Mouse (Mus musculus) midbrain, embryonic 11.5 days (tissue): Measurements from ENCODE around the gene Dnajc6. TPM values are rescaled to one million over a fixed set of nuclear protein-coding genes. Genes with fewer than 3 reads are reported as not detected.

Experiments used
- ATAC-seq: fragments of 200-750 bp; cut with Nextera tagmentation; 2 replicates; pipeline ENCODE4 v1.8.0; 2017; ENCODE audit warnings: moderate TSS enrichment, moderate library complexity; ENCODE audit not compliant: low FRiP score
- DNase-seq: peaks from one replicate; pipeline ENCODE4 v3.0.0; 2015; ENCODE audit warnings: low spot score; ENCODE audit errors: missing footprints
- H3K27ac ChIP-seq: fragments of 300-500 bp; sonication (generic); 2 replicates; pipeline ENCODE4 v1.5.1; 2014; ENCODE audit warnings: low read depth, low read length
- H3K27me3 ChIP-seq: fragments of 300-500 bp; sonication (generic); 2 replicates; pipeline ENCODE4 v1.6.1; 2014; ENCODE audit warnings: mild to moderate bottlenecking, low read length, moderate library complexity, mixed read lengths; ENCODE audit not compliant: control insufficient read depth, insufficient read depth
- H3K36me3 ChIP-seq: fragments of 300-500 bp; sonication (generic); 2 replicates; pipeline ENCODE4 v1.6.1; 2014; ENCODE audit warnings: mild to moderate bottlenecking, low read length, moderate library complexity, mixed read lengths; ENCODE audit not compliant: control insufficient read depth, insufficient read depth
- H3K4me1 ChIP-seq: fragments of 300-500 bp; sonication (generic); 2 replicates; pipeline ENCODE4 v1.6.1; 2014; ENCODE audit warnings: low read length; ENCODE audit not compliant: control insufficient read depth, insufficient read depth
- H3K4me2 ChIP-seq: fragments of 300-500 bp; sonication (generic); 2 replicates; pipeline ENCODE4 v1.6.1; 2014; ENCODE audit warnings: mild to moderate bottlenecking, moderate library complexity
- H3K4me3 ChIP-seq: fragments of 300-500 bp; sonication (generic); 2 replicates; pipeline ENCODE4 v1.5.1; 2014; ENCODE audit warnings: low read depth, low read length
- H3K9ac ChIP-seq: fragments of 300-500 bp; sonication (generic); 2 replicates; pipeline ENCODE4 v1.6.1; 2014; ENCODE audit warnings: low read length
- H3K9me3 ChIP-seq: fragments of 300-500 bp; sonication (generic); 2 replicates; pipeline ENCODE4 v1.6.1; 2016; ENCODE audit warnings: low read length; ENCODE audit not compliant: control insufficient read depth
- WGBS: fragments of 180-500 bp; shearing (Covaris S2); extraction: QIAGEN DNeasy Blood & Tissue Kit; methylation state at CpG from one replicate; pipeline ENCODE4 v1.1.7; 2014; 5-methylcytosine and 5-hydroxymethylcytosine counted together
- polyA plus RNA-seq: library from polyadenylated mRNA; unstranded; fragments of >200 nt; fragmentation: Nextera tagmentation; extraction: Ambion mirVana; gene quantifications from 2 replicates; pipeline ENCODE4 v1.2.1, GENCODE M21; 2014

The Dnajc6 gene
- polyA plus RNA-seq, 1 experiment from 2014 or later: 4.3 TPM

DNA sequence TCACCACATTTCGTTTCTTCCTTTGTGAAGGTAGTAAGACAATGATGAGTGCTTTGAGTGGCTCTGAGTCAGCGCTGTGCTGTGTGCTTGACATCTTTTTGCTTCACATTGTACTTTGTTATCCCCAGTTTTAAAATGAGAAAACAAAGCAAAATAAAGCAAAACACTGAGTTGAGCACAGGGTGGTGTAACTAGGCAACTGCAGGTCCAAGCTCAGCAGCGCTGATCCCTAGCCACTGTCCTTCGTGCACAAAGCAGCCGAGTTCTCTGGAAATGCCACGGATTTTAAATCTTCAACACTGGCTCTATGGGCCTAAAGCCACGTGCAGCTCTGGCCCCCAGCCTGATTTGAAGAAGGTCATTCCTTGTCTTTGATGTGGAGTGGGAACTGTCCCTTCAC lies 72.6 kb downstream of the Dnajc6 start:
- no peak overlapping the region for H3K4me2 ChIP-seq
- H3K27ac ChIP-seq: no peak overlapping the region
- DNase-seq (no peak), ATAC-seq (no peak)
- H3K4me1 ChIP-seq: no peaks in the 10 kb centered on the region; the same call in 1 of the 2 replicates
- H3K27me3 ChIP-seq: no peaks in the 10 kb centered on the region
- 54% methylated on average over 7 of the region's 7 CpGs for WGBS
- no peak overlapping the region for H3K4me3 ChIP-seq
- no peaks in the 10 kb centered on the region for H3K36me3 ChIP-seq
- H3K9ac ChIP-seq: no peak overlapping the region
- no peaks in the 10 kb centered on the region for H3K9me3 ChIP-seq

DNA sequence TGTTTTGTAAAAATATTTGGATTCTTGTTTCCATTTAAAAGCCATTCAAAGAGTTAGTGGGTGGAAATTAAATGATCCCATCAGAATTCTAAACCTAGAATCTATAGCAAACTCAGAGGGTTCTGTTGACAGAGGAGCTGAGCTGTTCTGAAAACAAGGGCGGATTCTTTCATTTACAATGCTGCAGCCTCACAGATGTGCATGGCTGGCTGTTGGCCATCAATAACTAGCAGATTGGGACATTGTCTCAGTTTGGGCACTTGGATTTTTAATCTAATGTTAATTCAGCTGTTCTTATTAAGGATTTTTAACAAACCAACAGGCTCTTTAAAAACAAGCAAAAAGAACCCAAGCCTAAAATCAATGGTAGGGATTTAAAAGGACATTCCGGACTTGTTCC lies 75.7 kb downstream of the Dnajc6 start:
- Histone ChIP-seq H3K9me3 (no peaks in the 10 kb centered on the region), H3K27me3 (no peaks in the 10 kb centered on the region), H3K36me3 (no peaks in the 10 kb centered on the region), H3K9ac (no peak overlapping the region), H3K4me1 (no peaks in the 10 kb centered on the region; the same call in 1 of the 2 replicates), H3K4me3 (no peak overlapping the region), H3K4me2 (no peak overlapping the region), H3K27ac (no peak overlapping the region)
- WGBS: 60% methylated on average over 2 of the region's 2 CpGs
- DNase-seq (peak; percentile 44), ATAC-seq (no peak)

DNA sequence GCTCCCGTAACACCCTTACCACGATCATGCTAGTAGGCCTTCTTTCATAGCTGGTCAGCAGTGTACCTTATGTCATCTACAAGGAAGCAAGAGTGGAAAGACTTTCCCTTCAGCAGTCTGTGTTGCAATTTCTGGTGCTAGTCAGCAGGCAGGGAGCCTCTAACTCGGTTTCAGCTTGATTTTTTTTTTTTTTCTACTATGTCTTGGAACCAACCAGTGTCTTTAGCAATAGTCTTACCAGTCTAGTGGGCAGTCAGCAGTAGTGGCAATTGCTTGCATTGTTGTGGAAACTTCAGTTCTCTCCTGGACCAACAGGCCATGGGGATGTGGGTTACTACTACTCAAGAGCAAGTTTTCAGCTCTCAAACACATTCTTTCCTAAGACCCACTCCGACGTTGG lies 78.9 kb downstream of the Dnajc6 start:
- H3K27ac ChIP-seq: no peak overlapping the region
- no peaks in the 10 kb centered on the region for H3K4me1 ChIP-seq
- no peak overlapping the region for H3K4me3 ChIP-seq
- no peaks in the 10 kb centered on the region for H3K9me3 ChIP-seq
- H3K4me2 ChIP-seq: no peak overlapping the region
- 78% methylated on average over 5 of the region's 5 CpGs for WGBS
- DNase-seq (no peak), ATAC-seq (no peak)
- no peaks in the 10 kb centered on the region for H3K36me3 ChIP-seq
- no peak overlapping the region for H3K9ac ChIP-seq
- no peaks in the 10 kb centered on the region for H3K27me3 ChIP-seq

DNA sequence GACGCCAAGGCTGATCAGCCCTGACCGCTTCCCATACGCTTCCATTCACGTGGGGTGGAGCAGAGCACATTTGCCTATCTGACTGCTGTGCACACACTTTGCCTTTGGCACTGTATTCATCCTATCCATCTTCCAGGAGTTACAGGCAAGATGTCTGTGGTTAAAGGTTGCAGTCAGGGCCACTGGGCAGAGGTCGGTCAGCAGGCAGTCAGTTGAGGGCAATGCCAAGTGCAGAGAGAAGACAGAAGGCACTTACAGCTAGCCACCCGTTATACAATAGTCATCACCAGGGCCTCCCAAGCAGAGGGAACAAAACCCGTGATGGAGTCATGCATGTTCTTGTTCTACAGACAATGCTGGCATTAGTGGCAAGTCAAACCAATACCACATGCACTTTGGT lies 82.3 kb downstream of the Dnajc6 start:
- DNase-seq: no peak

DNA sequence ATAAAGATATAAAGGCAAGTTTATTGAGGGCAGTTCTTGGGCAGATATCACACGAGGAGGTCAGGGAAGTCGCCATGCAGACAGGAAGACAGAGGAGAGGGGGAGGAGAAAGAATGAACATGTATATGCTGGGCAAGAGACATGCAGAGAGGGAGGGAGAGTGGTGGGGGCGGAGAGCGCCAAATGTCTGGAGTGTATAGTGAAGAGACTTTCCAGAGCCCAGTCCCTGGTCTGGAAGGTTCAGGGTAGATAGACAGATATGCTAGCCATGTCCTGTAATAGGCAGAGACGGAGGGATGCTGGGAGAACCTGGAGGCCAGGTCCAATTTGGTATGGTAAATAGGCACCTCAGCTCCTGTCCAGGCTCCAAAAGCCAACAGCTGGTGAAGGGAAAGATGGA lies 83.1 kb downstream of the Dnajc6 start:
- Histone ChIP-seq H3K9ac (no peak overlapping the region), H3K4me1 (no peaks in the 10 kb centered on the region), H3K27me3 (no peaks in the 10 kb centered on the region), H3K9me3 (no peaks in the 10 kb centered on the region), H3K27ac (no peak overlapping the region), H3K4me2 (no peak overlapping the region), H3K4me3 (no peak overlapping the region), H3K36me3 (no peaks in the 10 kb centered on the region)
- no peak for DNase-seq
- ATAC-seq: no peak
- 86% methylated on average over 5 of the region's 5 CpGs for WGBS

More for the DNA sequence above, 82.3 kb downstream of the Dnajc6 start:
- ATAC-seq: no peak
- H3K27ac ChIP-seq: no peak overlapping the region
- 80% methylated on average over 7 of the region's 7 CpGs for WGBS
- H3K27me3 ChIP-seq: no peaks in the 10 kb centered on the region
- no peak overlapping the region for H3K4me2 ChIP-seq
- no peaks in the 10 kb centered on the region for H3K9me3 ChIP-seq
- H3K4me3 ChIP-seq: no peak overlapping the region
- no peak overlapping the region for H3K9ac ChIP-seq
- H3K4me1 ChIP-seq: no peaks in the 10 kb centered on the region
- no peaks in the 10 kb centered on the region for H3K36me3 ChIP-seq

DNA sequence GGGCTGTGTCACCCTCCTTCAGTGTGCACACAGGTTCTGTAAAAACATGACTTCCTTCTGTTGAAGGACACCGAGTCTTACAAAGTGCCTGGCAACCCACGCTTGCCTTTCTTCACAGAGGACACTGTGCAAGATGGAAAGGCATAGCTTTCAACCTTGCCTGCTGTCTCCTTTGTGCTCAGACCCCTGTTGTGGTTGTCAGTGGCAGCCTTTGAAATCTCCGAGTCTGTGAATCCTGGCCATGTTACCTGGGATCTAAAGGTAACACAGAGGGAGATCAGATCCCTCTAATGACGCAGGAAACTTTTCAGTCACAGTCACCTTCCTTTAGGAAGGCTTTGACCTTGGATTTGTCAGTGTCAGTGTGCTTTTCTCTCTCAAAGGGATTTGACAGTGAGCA lies 84.7 kb downstream of the Dnajc6 start:
- H3K27ac ChIP-seq: no peak overlapping the region
- 82% methylated on average over 4 of the region's 4 CpGs for WGBS
- H3K4me1 ChIP-seq: no peaks in the 10 kb centered on the region
- no peak for ATAC-seq
- H3K9me3 ChIP-seq: no peaks in the 10 kb centered on the region
- no peak overlapping the region for H3K9ac ChIP-seq
- H3K4me2 ChIP-seq: no peak overlapping the region
- H3K27me3 ChIP-seq: no peaks in the 10 kb centered on the region
- no peaks in the 10 kb centered on the region for H3K36me3 ChIP-seq
- DNase-seq: no peak
- no peak overlapping the region for H3K4me3 ChIP-seq

DNA sequence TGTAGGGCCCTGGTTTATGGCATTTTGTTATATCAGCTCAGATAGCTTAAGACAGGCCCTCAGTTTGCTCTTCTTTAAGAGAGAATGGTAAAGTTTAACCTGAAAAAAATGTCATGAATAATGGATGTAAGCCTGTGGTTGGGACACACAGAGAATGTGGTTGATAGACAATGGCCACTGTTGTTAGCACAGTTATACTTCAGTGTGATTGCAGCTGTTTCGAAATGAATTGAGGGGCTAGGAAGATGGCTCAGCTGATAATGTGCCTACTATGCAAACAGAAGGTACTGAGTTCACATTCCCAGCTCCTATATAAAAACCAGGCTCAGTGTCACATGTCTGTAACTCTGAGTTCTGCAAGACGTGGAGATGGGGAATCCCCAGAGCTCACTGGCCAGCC lies 86.4 kb downstream of the Dnajc6 start:
- 82% methylated on average over 2 of the region's 2 CpGs for WGBS
- Histone ChIP-seq H3K27ac (no peak overlapping the region), H3K36me3 (no peaks in the 10 kb centered on the region), H3K27me3 (no peaks in the 10 kb centered on the region), H3K4me3 (no peak overlapping the region), H3K4me2 (no peak overlapping the region), H3K9ac (no peak overlapping the region), H3K9me3 (no peaks in the 10 kb centered on the region), H3K4me1 (no peaks in the 10 kb centered on the region)
- ATAC-seq (no peak), DNase-seq (no peak)

DNA sequence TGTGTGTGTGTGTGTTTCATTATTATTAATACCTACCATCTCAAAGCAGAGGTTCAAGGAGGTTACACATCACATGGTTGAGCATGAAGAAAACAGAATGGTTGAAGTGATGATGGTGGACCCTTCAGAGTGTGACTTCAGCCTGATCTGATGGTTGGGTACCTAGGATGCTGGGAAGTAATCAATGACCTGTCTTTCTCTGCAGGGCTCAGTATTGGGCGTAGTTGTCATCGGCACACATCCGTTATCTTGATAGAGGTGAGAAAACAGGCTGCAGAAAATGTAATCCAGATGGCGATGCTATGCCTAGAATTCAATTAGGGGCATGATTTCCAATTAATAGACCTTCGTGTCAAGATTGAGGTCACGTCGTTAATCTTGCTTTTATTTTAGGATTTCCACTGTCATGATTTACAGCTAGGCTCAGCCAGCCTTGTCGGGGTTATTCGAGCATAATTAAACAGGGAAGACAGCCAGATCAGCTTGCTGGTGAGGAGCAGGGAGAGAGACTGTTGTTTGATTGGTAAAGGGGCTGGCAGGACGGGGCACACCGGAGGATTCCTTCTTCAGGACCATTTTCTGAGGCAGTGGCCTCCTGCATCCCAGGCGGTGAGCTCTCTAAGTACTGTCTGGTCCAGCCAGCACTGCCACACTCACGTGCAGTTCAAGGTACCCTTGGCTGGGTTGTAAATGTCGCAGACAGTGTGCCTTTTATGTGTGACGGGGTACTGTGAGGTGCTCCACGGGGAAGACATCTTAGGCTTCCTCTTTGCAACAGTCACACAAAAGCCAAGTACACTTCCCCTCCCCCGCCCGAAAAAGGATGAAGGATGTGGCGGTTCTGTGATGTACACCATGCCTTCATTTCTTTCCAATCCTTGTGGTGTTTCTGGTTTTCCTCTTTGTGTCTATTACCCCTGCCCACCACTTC lies 88.3 kb downstream of the Dnajc6 start:
- Histone ChIP-seq H3K4me3 (no peak overlapping the region), H3K4me1 (no peaks in the 10 kb centered on the region), H3K27ac (no peak overlapping the region), H3K9ac (no peak overlapping the region), H3K4me2 (no peak overlapping the region), H3K27me3 (no peaks in the 10 kb centered on the region), H3K9me3 (no peaks in the 10 kb centered on the region), H3K36me3 (no peaks in the 10 kb centered on the region)
- 66% methylated on average over 19 of the region's 19 CpGs for WGBS
- 0 out of 2 replicates have a peak, but pooled peaks have one; percentile 46 for ATAC-seq
- peak; percentile 87 for DNase-seq

DNA sequence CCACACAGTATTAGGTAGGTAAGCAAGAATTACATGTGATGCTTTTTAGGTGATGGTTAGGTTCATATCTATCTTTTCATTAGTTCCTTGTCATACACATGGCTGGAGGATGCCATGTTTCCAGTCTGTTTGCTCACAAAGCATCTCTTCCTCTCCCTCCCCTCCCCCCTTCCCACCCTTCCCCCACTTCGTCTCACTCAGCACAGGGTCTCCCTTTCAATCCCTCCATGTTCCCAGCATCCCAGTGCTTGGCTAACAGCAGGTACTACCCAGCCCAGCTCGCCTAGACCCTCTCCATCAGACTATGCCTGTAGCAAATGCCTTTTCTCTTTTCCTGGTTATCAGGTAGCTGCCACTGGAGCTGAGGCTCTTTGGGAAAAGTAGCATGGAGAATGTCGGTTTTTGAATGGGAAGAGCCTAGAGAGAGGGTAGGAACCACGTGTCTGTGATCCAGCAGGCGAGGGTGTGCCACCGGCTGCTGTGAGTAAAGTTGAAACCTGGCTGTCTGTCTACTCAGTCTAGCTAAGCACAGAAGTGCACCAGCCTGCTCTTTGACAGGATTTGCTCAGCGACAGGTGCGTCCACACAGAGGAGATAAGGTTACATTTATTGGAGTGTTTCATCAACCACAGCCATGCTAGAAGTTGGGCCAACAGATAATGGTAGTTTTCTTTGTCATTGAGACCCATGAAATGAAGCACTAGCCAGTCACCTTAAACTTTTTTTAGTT lies 89.2 kb downstream of the Dnajc6 start:
- no peaks in the 10 kb centered on the region for H3K9me3 ChIP-seq
- ATAC-seq (0 out of 2 replicates have a peak, but pooled peaks have one; percentile 19), DNase-seq (no peak)

More for the DNA sequence above, 89.2 kb downstream of the Dnajc6 start:
- Histone ChIP-seq H3K36me3 (no peaks in the 10 kb centered on the region), H3K4me1 (no peaks in the 10 kb centered on the region), H3K4me3 (no peak overlapping the region), H3K9ac (no peak overlapping the region), H3K4me2 (no peak overlapping the region), H3K27me3 (no peaks in the 10 kb centered on the region), H3K27ac (no peak overlapping the region)
- 65% methylated on average over 8 of the region's 8 CpGs for WGBS
